Mouse (Mus musculus) ES-E14 (cell line): ENCODE results near the gene Exoc4.

Experiments
- CHD2 ChIP-seq: IDR thresholded peaks from 2 replicates; pipeline ENCODE4 v1.6.1; 2014; ENCODE audit warnings: mild to moderate bottlenecking, low read depth, low read length, inconsistent platforms
- HCFC1 ChIP-seq: IDR thresholded peaks from 2 replicates; pipeline ENCODE4 v1.6.1; 2012; ENCODE audit warnings: low read length, inconsistent platforms, borderline replicate concordance; ENCODE audit not compliant: insufficient read depth
- MAFK ChIP-seq: IDR thresholded peaks from 2 replicates; pipeline ENCODE4 v1.6.1; 2014; ENCODE audit warnings: mild to moderate bottlenecking, low read depth, low read length, inconsistent platforms; ENCODE audit not compliant: insufficient read depth
- ZC3H11A ChIP-seq: IDR thresholded peaks from 2 replicates; pipeline ENCODE4 v1.6.1; 2012; ENCODE audit warnings: low read depth, mild to moderate bottlenecking, inconsistent platforms, low read length, borderline replicate concordance
- ZNF384 ChIP-seq: IDR thresholded peaks from 2 replicates; pipeline ENCODE4 v1.6.1; 2012; ENCODE audit warnings: low read depth, low read length, inconsistent platforms

GRCm38 (mm10) chr6:33247576-33248355 lies 1.1 kb upstream of the Exoc4 start:
- TF ChIP-seq ZNF384 (no peak), MAFK (no peak), ZC3H11A (no peak), CHD2 (no peak), HCFC1 (no peak)
